Mouse (Mus musculus): ENCODE measurements around the gene C1qtnf1. TPM values are rescaled to one million over a fixed set of nuclear protein-coding genes. Genes with fewer than 3 reads are reported as not detected.
A peak's percentile ranks its signal among the peaks of the same experiment; 100 is the strongest.
"Not testable (repeated sequence)": the region's sequence is repeated elsewhere in the genome, so short reads cannot be mapped to it uniquely, and the experiment has no call there.

Gene C1qtnf1
- 5.9 and 7.2 TPM in 2 replicates for polyA plus RNA-seq (2015; fragmentation: Nextera tagmentation; extraction: Ambion mirVana)

- no peak for ATAC-seq (replicated peaks; ENCODE audit: low FRiP score)
- peak within 1 kb of the TSS; percentile 39 for H3K4me3 ChIP-seq (replicated peaks)
- H3K4me2 ChIP-seq, result peak within 1 kb of the TSS; percentile 65
- WGBS, result 0% methylated on average over 8 of the region's 8 CpGs
- peaks cover 13% of the 10 kb centered on the region; the same call in 1 of the 2 replicates for H3K27me3 ChIP-seq
- H3K4me1 ChIP-seq, result peaks cover 64% of the 10 kb centered on the region
- peak within 1 kb of the TSS; percentile 36; the same call in 1 of the 2 replicates for H3K9ac ChIP-seq
- peak within 1 kb of the TSS; percentile 76 for H3K27ac ChIP-seq
- H3K36me3 ChIP-seq, result no peaks in the 10 kb centered on the region
- H3K9me3 ChIP-seq (replicated peaks), result no peaks in the 10 kb centered on the region
Measured at GRCm38 (mm10) chr11:118427986-118428385, at the start of gene C1qtnf1. C1qtnf1 (plus strand) TSS chr11:118428203.

DNA sequence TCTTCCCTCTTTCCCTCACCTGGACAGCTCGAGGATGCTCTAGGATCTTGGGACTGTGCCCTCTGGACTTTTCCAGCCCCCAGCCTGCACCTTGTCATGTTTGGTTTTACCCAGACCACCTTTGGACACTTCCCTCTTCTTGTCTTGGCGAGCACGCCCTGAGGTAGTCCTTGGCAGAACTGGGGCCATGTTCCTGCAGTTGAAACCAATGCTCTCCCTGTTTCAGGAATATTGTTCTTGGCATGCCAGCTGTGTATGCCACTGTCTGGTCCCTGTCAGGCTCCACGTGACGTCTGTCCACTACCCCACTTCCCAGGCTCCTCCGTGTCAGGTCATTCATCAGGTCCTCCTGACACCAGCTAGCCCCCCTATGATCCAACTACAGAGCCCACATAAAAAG lies 49.3 kb upstream of the C1qtnf1 start:
- 79% methylated on average over 6 of the region's 6 CpGs for WGBS
- ATAC-seq (replicated peaks; ENCODE audit: low FRiP score), result no peak
- Histone ChIP-seq H3K27ac (no peak overlapping the region), H3K9ac (no peak overlapping the region), H3K36me3 (no peaks in the 10 kb centered on the region), H3K4me3 (replicated peaks) (no peak overlapping the region), H3K27me3 (no peaks in the 10 kb centered on the region), H3K9me3 (replicated peaks) (no peaks in the 10 kb centered on the region), H3K4me2 (no peak overlapping the region), H3K4me1 (peaks cover 18% of the 10 kb centered on the region)

GRCm38 (mm10) chr11:118379251-118380009 lies 48.6 kb upstream of the C1qtnf1 start:
- H3K9ac ChIP-seq, result no peak overlapping the region

DNA sequence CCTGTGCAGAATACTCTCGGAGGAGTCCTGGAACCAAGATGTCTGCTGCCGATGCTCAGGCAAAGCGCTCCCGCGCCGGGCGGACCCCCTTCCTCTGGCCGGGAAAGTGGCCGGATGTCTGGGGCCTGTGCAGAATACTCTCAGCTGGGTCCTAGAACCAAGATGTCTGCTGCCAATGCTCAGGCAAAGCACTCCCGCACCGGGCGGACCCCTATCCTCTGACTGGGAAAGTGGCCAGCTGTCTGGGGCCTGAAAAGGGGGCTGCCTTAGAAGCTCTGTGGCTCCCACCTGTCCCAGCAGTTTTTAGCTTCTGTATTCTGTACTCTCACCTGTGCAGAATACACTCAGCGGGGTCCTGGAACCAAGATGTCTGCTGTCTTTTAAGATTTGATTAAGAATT lies 40.2 kb upstream of the C1qtnf1 start:
- H3K4me3 ChIP-seq (replicated peaks); H3K4me1 ChIP-seq; H3K27ac ChIP-seq; H3K9me3 ChIP-seq (replicated peaks); ATAC-seq (replicated peaks; ENCODE audit: low FRiP score); H3K36me3 ChIP-seq; H3K4me2 ChIP-seq; H3K27me3 ChIP-seq; H3K9ac ChIP-seq: not testable (repeated sequence)
- WGBS, result 91% methylated on average over 13 of the region's 13 CpGs

More at GRCm38 (mm10) chr11:118379251-118380009, 48.6 kb upstream of the C1qtnf1 start:
- Histone ChIP-seq H3K27me3 (no peaks in the 10 kb centered on the region), H3K36me3 (no peaks in the 10 kb centered on the region), H3K4me3 (replicated peaks) (no peak overlapping the region), H3K4me1 (peaks cover 12% of the 10 kb centered on the region), H3K9me3 (replicated peaks) (no peaks in the 10 kb centered on the region), H3K27ac (no peak overlapping the region), H3K4me2 (no peak overlapping the region)
- WGBS, result 44% methylated on average over 11 of the region's 11 CpGs
- ATAC-seq (replicated peaks; ENCODE audit: low FRiP score), result peak; percentile 33; the same call in 1 of the 2 replicates

- no peak for ATAC-seq (replicated peaks; ENCODE audit: low FRiP score)
- no peak overlapping the region for H3K9ac ChIP-seq
- H3K27ac ChIP-seq, result no peak overlapping the region
- H3K4me1 ChIP-seq, result peaks cover 6% of the 10 kb centered on the region; the same call in 1 of the 2 replicates
- 68% methylated on average over 5 of the region's 5 CpGs for WGBS
- H3K4me3 ChIP-seq (replicated peaks), result no peak overlapping the region
- no peak overlapping the region for H3K4me2 ChIP-seq
- no peaks in the 10 kb centered on the region for H3K9me3 ChIP-seq (replicated peaks)
- 0 out of 2 replicates have a peak, but pooled peaks cover 7% of the 10 kb centered on the region for H3K36me3 ChIP-seq
- no peaks in the 10 kb centered on the region for H3K27me3 ChIP-seq
Measured at GRCm38 (mm10) chr11:118393991-118394390, 34.0 kb upstream of the C1qtnf1 start.

DNA sequence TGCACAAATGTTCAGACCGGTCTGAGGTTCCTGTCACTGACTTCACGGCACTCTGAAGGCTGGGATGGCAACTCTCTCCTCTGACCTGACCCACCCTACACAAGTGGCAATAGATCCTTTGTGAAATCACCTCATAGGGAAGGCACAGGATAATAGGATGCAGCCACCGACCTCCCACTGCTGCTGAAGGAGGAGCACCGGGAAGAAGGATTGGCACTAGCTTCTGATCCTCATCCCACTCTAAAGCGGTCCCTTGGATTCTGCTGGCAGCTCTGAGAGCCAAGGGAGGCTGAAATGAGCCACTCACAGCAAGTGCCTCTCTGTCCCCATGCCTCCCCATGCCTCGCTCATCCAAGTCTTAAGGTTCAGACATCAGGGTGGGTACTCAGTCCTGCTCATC lies 33.5 kb upstream of the C1qtnf1 start:
- Histone ChIP-seq H3K9ac (no peak overlapping the region), H3K27me3 (no peaks in the 10 kb centered on the region), H3K27ac (peak overlapping the region; percentile 54; the same call in 1 of the 2 replicates), H3K4me3 (replicated peaks) (no peak overlapping the region), H3K4me1 (peaks cover 6% of the 10 kb centered on the region; the same call in 1 of the 2 replicates), H3K9me3 (replicated peaks) (no peaks in the 10 kb centered on the region), H3K4me2 (no peak overlapping the region), H3K36me3 (0 out of 2 replicates have a peak, but pooled peaks cover 7% of the 10 kb centered on the region)
- WGBS, result 54% methylated on average over 6 of the region's 6 CpGs
- no peak for ATAC-seq (replicated peaks; ENCODE audit: low FRiP score)

GRCm38 (mm10) chr11:118397806-118398530 lies 30.0 kb upstream of the C1qtnf1 start:
- WGBS, result 92% methylated on average over 26 of the region's 26 CpGs
- H3K27ac ChIP-seq, result no peak overlapping the region

DNA sequence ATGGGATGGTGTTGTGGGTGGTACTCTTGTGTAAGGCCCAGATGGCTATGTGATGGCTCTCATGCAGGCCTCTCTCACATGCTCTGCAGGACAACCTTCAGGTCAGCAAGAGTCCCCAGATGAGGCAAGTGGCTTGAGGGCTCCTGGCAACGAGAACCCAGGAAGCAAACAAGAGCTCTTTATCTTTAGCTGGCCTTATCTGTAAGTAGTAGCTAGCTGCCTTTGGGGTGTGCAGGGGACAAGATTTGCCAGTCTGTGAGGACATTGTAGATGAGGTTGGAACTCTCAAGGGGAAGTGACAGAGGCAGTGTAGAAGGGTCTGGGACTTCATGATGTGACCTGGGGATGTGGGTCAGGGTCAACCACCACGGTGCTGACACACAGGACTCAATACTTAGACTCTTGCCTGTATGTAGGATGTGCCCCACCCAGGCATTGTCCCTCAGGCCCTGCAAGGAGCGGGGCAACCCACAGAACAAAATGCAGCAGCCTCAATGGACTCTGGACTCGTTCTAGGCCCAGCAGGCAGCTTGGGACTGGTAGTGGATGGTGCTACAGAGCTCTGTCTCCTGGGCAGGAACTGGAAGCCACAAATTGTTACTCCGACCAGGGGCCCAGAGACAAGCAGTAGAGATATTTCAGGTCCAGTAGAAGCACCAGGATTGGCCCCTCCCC lies 28.0 kb upstream of the C1qtnf1 start:
- ATAC-seq (replicated peaks; ENCODE audit: low FRiP score), result no peak
- Histone ChIP-seq H3K9me3 (replicated peaks) (no peaks in the 10 kb centered on the region), H3K36me3 (0 out of 2 replicates have a peak, but pooled peaks cover 7% of the 10 kb centered on the region), H3K4me1 (peaks cover 45% of the 10 kb centered on the region), H3K27me3 (no peaks in the 10 kb centered on the region), H3K9ac (no peak overlapping the region), H3K4me2 (peak overlapping the region; percentile 20; the same call in 1 of the 2 replicates), H3K27ac (peak overlapping the region; percentile 86), H3K4me3 (replicated peaks) (no peak overlapping the region)
- 67% methylated on average over 5 of the region's 5 CpGs for WGBS

More at GRCm38 (mm10) chr11:118397806-118398530, 30.0 kb upstream of the C1qtnf1 start:
- Histone ChIP-seq H3K4me1 (peaks cover 35% of the 10 kb centered on the region), H3K4me3 (replicated peaks) (no peak overlapping the region), H3K27me3 (no peaks in the 10 kb centered on the region), H3K9me3 (replicated peaks) (no peaks in the 10 kb centered on the region), H3K36me3 (0 out of 2 replicates have a peak, but pooled peaks cover 7% of the 10 kb centered on the region), H3K4me2 (no peak overlapping the region), H3K9ac (no peak overlapping the region)
- ATAC-seq (replicated peaks; ENCODE audit: low FRiP score), result no peak

DNA sequence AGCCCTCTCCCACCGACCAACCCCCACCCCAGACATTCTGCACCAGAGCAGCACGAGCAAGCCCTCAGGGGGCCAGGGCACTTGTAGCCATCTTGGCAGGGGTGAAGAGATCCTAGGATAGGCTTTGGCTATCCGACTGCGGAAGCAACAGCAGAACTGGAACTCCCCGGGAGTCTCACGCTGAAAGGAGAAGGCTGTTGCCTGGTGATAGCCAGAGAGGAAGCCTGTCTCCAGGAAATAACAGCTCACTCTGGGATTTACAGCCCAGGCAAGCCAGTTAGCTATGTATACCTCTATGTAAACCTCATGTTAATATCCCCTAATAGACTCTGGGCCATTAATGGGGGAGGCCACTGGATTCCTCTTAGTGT lies 27.5 kb upstream of the C1qtnf1 start:
- WGBS, result 17% methylated on average over 6 of the region's 6 CpGs
- H3K36me3 ChIP-seq, result 0 out of 2 replicates have a peak, but pooled peaks cover 7% of the 10 kb centered on the region
- H3K9ac ChIP-seq, result no peak overlapping the region

GRCm38 (mm10) chr11:118401195-118401594 lies 26.8 kb upstream of the C1qtnf1 start:
- Histone ChIP-seq H3K27ac (peak overlapping the region; percentile 86), H3K9ac (no peak overlapping the region)
- ATAC-seq (replicated peaks; ENCODE audit: low FRiP score), result 0 out of 2 replicates have a peak, but pooled peaks have one; percentile 23

More for the DNA sequence above, 27.5 kb upstream of the C1qtnf1 start:
- Histone ChIP-seq H3K4me2 (peak overlapping the region; percentile 20; the same call in 1 of the 2 replicates), H3K4me1 (peaks cover 46% of the 10 kb centered on the region), H3K9me3 (replicated peaks) (no peaks in the 10 kb centered on the region), H3K4me3 (replicated peaks) (no peak overlapping the region), H3K27me3 (no peaks in the 10 kb centered on the region), H3K27ac (peak overlapping the region; percentile 86)
- peak; percentile 35; the same call in 1 of the 2 replicates for ATAC-seq (replicated peaks; ENCODE audit: low FRiP score)

GRCm38 (mm10) chr11:118401760-118402280 lies 26.2 kb upstream of the C1qtnf1 start, which contains the start of gene Lgals3bp:
Lgals3bp (minus strand) TSS chr11:118402092.
- H3K27me3 ChIP-seq, result no peaks in the 10 kb centered on the region
- H3K4me1 ChIP-seq, result peaks cover 53% of the 10 kb centered on the region
- 0 out of 2 replicates have a peak within 1 kb of the TSS, but pooled peaks have one; percentile 8 for H3K9ac ChIP-seq
- H3K9me3 ChIP-seq (replicated peaks), result no peaks in the 10 kb centered on the region
- ATAC-seq (replicated peaks; ENCODE audit: low FRiP score), result no peak; the same call in 1 of the 2 replicates
- H3K36me3 ChIP-seq, result peaks cover 13% of the 10 kb centered on the region
- peak within 1 kb of the TSS; percentile 86 for H3K27ac ChIP-seq
- H3K4me2 ChIP-seq, result peak within 1 kb of the TSS; percentile 20; the same call in 1 of the 2 replicates
- WGBS, result 24% methylated on average over 7 of the region's 7 CpGs
- H3K4me3 ChIP-seq (replicated peaks), result no peak within 1 kb of the TSS

More at GRCm38 (mm10) chr11:118401195-118401594, 26.8 kb upstream of the C1qtnf1 start:
- H3K4me1 ChIP-seq, result peaks cover 48% of the 10 kb centered on the region
- H3K4me2 ChIP-seq, result peak overlapping the region; percentile 20; the same call in 1 of the 2 replicates
- WGBS, result 70% methylated on average over 4 of the region's 4 CpGs
- H3K36me3 ChIP-seq, result peaks cover 9% of the 10 kb centered on the region
- no peaks in the 10 kb centered on the region for H3K9me3 ChIP-seq (replicated peaks)
- H3K4me3 ChIP-seq (replicated peaks), result no peak overlapping the region
- H3K27me3 ChIP-seq, result no peaks in the 10 kb centered on the region
